Mouse (Mus musculus): ENCODE data around the gene Gpr35. TPM values are rescaled to one million over a fixed set of nuclear protein-coding genes. Genes with fewer than 3 reads are reported as not detected.
"Not testable (repeated sequence)": the region's sequence is repeated elsewhere in the genome, so short reads cannot be mapped to it uniquely, and the experiment has no call there.

Gpr35 gene
- total RNA-seq, 2 experiments from 2014 or later = 0.40 to 1.0 TPM

GRCm38 (mm10) chr1:92930171-92930706, 20.4 kb upstream of the Gpr35 start:
- intact Hi-C loops (cut with DNase I) = no loop called here
- DNase-seq = no peak

GRCm38 (mm10) chr1:92933611-92934010, 17.1 kb upstream of the Gpr35 start:
- intact Hi-C loops (cut with DNase I) = no loop called here
- DNase-seq = no peak

DNA sequence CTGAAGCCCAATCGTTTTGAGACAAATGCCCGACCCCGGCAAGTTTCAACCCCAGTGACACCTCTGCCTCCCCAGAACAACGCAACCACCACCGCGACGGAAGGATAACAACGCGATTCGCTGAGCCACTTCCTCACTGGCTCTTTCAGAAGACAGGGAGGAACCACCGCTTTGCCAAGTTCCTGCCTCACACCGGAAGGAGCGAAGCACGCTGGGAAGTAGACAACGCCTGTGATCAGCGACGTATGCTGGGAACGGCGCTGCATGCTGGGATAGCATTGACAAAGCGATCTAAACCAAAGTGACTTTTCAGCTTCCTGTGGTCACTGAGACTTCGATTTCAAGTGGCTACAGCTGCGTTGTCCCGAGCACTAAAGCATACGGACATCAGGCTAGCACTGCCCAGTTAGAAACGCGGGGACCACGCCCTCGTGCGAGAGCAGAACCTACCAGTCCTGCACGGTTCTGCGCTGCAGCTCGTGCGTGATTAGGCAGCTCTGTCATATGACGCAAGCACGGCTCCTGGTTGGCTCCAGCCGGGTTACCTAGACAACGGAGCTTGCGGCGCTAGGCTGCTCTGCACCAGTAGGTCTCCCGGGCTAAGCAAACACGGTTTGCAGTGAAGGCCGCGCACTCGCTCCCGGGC, 16.4 kb upstream of the Gpr35 start, which contains the start of gene Capn10:
Gene Capn10 (plus strand): TSS at position 195 of the 646 bp plus-strand sequence.
- DNase-seq = peak; percentile 94
- intact Hi-C loops (cut with DNase I) = no loop called here

- intact Hi-C loops (cut with DNase I) = no loop called here
- peak; percentile 83 for DNase-seq
Measured at GRCm38 (mm10) chr1:92935054-92935962, 15.4 kb upstream of the Gpr35 start.

- DNase-seq = no peak
- intact Hi-C loops (cut with DNase I) = no loop called here
Measured at GRCm38 (mm10) chr1:92935977-92936376, 14.7 kb upstream of the Gpr35 start.

DNA sequence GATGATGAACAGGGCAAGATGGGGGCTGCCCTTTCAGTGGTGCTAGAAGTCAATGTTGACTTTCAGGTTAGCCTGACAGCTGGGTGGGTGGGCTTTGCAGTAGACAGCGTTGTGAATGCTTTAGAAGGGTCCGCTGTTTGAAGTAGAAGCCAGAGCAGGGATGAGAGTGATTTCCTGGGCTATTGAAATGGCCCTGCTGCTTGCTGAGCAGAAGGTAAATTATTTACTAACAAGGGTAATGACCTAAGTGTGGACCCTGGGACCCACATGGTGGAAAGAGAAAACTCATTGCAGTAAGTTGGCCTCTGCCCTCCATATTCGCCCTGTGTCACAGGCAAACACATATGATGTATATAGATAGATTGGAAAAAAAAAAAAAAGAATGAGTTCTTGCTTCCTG, 14.2 kb upstream of the Gpr35 start:
- intact Hi-C loops (cut with DNase I) = no loop called here
- no peak for DNase-seq

DNA sequence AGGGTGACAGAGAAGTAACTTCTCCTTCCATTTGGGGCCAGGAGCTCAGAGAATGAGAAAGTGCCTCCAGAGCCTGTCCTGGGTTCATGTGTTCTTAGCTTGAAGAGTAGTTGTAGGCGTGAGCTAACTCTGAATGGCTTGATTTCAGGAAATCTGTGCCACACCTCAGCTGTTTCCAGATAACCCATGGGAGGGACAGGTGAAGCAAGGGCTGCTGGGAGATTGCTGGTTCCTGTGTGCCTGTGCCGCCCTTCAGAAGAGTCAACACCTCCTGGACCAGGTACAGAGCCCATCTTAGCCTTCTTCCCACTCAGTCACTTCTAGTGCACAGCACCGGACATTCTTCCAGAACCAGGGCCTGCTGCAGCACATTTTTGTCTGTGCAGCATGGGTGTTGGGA, 12.9 kb upstream of the Gpr35 start:
- no peak for DNase-seq
- intact Hi-C loops (cut with DNase I) = no loop called here

- DNase-seq = no peak
- intact Hi-C loops (cut with DNase I) = no loop called here
Measured at GRCm38 (mm10) chr1:92939746-92940145, 10.9 kb upstream of the Gpr35 start.

- intact Hi-C loops (cut with DNase I) = no loop called here
- no peak for DNase-seq
Measured at GRCm38 (mm10) chr1:92943219-92943989, 7.3 kb upstream of the Gpr35 start.

- intact Hi-C loops (cut with DNase I) = no loop called here
- DNase-seq = no peak
Measured at GRCm38 (mm10) chr1:92947966-92948365, 2.7 kb upstream of the Gpr35 start.

- peak; percentile 29 for DNase-seq
- intact Hi-C loops (cut with DNase I) = no loop called here
Measured at GRCm38 (mm10) chr1:92949426-92949825, 1.2 kb upstream of the Gpr35 start.

GRCm38 (mm10) chr1:92953641-92954040, 3.0 kb downstream of the Gpr35 start:
- no peak for DNase-seq
- intact Hi-C loops (cut with DNase I) = no loop called here

GRCm38 (mm10) chr1:92956571-92957335, 6.1 kb downstream of the Gpr35 start:
- DNase-seq = peak; percentile 69
- intact Hi-C loops (cut with DNase I) = loop anchor here (5.0 kb wide), 1 partner anchor 56 kb away; no protein-coding TSS in a partner anchor

GRCm38 (mm10) chr1:92958999-92959398, 8.3 kb downstream of the Gpr35 start:
- DNase-seq = no peak
- intact Hi-C loops (cut with DNase I) = loop anchor here (5.0 kb wide), 1 partner anchor 53 kb away; no protein-coding TSS in a partner anchor

DNA sequence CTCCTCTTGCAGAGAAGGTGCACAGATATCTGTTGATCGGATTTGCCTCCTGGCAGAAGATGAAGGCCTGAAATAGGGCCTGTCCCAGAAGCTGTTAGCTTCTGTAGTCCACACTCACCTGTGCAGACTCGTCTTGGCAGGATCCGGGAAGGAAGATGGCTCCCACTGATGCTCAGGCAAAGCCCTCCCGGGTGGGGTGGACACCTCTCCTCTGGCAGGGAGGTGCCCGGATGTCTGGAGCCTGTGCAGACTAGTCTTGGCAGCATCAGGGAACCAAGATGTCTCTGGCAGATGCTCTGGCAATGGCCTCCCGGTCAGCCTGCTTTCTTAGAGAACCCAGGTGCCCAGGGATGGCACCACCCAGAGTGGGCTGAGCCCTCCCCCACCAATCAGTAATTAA, 20.1 kb downstream of the Gpr35 start:
- intact Hi-C loops (cut with DNase I); DNase-seq: not testable (repeated sequence)

GRCm38 (mm10) chr1:92971879-92972795, 21.5 kb downstream of the Gpr35 start:
- DNase-seq = no peak
- intact Hi-C loops (cut with DNase I) = no loop called here

DNA sequence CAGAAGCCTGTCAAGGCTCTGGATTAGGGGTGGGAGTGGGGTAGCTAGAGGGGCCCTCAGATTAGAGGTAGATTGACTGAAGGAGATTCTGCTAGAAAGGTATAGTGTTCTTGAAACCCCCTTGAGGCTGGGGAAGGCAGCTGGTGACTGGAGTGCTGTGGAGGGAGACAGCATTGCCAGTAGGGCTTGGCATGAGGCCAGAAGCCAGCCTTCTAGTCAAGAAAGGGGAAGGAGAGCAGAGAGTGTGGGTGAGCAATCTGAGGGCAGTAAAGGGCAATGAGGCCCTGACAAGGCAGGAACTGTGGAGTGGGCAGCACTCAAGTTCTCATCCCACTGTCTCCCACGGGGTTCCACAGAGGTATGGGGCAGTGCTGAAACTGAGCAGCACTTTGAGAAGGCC, 22.2 kb downstream of the Gpr35 start:
- intact Hi-C loops (cut with DNase I) = no loop called here
- DNase-seq = peak; percentile 68

GRCm38 (mm10) chr1:92976141-92976566, 25.5 kb downstream of the Gpr35 start:
- intact Hi-C loops (cut with DNase I) = no loop called here

GRCm38 (mm10) chr1:92978645-92979044, 28.0 kb downstream of the Gpr35 start:
- intact Hi-C loops (cut with DNase I) = no loop called here
- DNase-seq = no peak

More at GRCm38 (mm10) chr1:92976141-92976566, 25.5 kb downstream of the Gpr35 start:
- no peak for DNase-seq
